Mouse (Mus musculus) neural tube, embryonic 13.5 days (tissue): Measurements from ENCODE around the gene Fam170b. TPM values are rescaled to one million over a fixed set of nuclear protein-coding genes. Genes with fewer than 3 reads are reported as not detected.

Source experiments
- ATAC-seq: fragments of 200-750 bp; cut with Nextera tagmentation; 2 replicates; pipeline ENCODE4 v1.8.0; 2017; ENCODE audit warnings: low read depth, mild to moderate bottlenecking, moderate TSS enrichment, moderate library complexity
- H3K27ac ChIP-seq: fragments of 300-500 bp; sonication (generic); replicated peaks from 2 replicates; pipeline ENCODE4 v1.5.1; 2015; ENCODE audit warnings: moderate library complexity, mild to moderate bottlenecking, inconsistent platforms
- H3K27me3 ChIP-seq: fragments of 300-500 bp; sonication (generic); 2 replicates; pipeline ENCODE4 v1.6.1; 2015; ENCODE audit warnings: mild to moderate bottlenecking, inconsistent platforms
- H3K36me3 ChIP-seq: fragments of 300-500 bp; sonication (generic); 2 replicates; pipeline ENCODE4 v1.6.1; 2015; ENCODE audit warnings: mild to moderate bottlenecking, inconsistent platforms
- H3K4me1 ChIP-seq: fragments of 300-500 bp; sonication (generic); replicated peaks from 2 replicates; pipeline ENCODE4 v1.6.1; 2015; ENCODE audit warnings: inconsistent platforms
- H3K4me2 ChIP-seq: fragments of 300-500 bp; sonication (generic); 2 replicates; pipeline ENCODE4 v1.6.1; 2015; ENCODE audit warnings: inconsistent platforms, mild to moderate bottlenecking, moderate library complexity
- H3K4me3 ChIP-seq: fragments of 300-500 bp; sonication (generic); 2 replicates; pipeline ENCODE4 v1.5.1; 2015; ENCODE audit warnings: mild to moderate bottlenecking, inconsistent platforms
- H3K9ac ChIP-seq: fragments of 300-500 bp; sonication (generic); 2 replicates; pipeline ENCODE4 v1.6.1; 2015; ENCODE audit warnings: moderate library complexity, mild to moderate bottlenecking, inconsistent platforms
- H3K9me3 ChIP-seq: fragments of 300-500 bp; sonication (generic); 2 replicates; pipeline ENCODE4 v1.6.1; 2016; ENCODE audit warnings: inconsistent platforms
- WGBS: fragments of 180-500 bp; shearing (Covaris S2); methylation state at CpG from one replicate; pipeline ENCODE4 v1.1.7; 2015; 5-methylcytosine and 5-hydroxymethylcytosine counted together
- polyA plus RNA-seq: library from polyadenylated mRNA; unstranded; fragments of >200 nt; fragmentation: Nextera tagmentation; extraction: Ambion mirVana; gene quantifications from 2 replicates; pipeline ENCODE4 v1.2.1, GENCODE M21; 2015

Gene Fam170b
- polyA plus RNA-seq, 1 experiment from 2014 or later: 0.10 TPM

GRCm38 (mm10) chr14:32812429-32812828 is 21.3 kb upstream of the Fam170b start:
- Histone ChIP-seq H3K4me3 (no peak overlapping the region), H3K9ac (no peak overlapping the region), H3K36me3 (no peaks in the 10 kb centered on the region), H3K27me3 (no peaks in the 10 kb centered on the region), H3K4me2 (no peak overlapping the region), H3K4me1 (0 out of 2 replicates have a peak, but pooled peaks cover 4% of the 10 kb centered on the region), H3K27ac (no peak overlapping the region), H3K9me3 (no peaks in the 10 kb centered on the region)
- no peak for ATAC-seq
- 70% methylated on average over 6 of the region's 6 CpGs for WGBS

GRCm38 (mm10) chr14:32814961-32815360 is 18.8 kb upstream of the Fam170b start:
- H3K27me3 ChIP-seq: no peaks in the 10 kb centered on the region
- H3K4me1 ChIP-seq: peaks cover 18% of the 10 kb centered on the region
- no peak for ATAC-seq
- H3K4me3 ChIP-seq: no peak overlapping the region
- no peaks in the 10 kb centered on the region for H3K9me3 ChIP-seq
- H3K9ac ChIP-seq: no peak overlapping the region
- WGBS: 70% methylated on average over 4 of the region's 4 CpGs
- no peak overlapping the region for H3K27ac ChIP-seq
- H3K36me3 ChIP-seq: no peaks in the 10 kb centered on the region
- no peak overlapping the region for H3K4me2 ChIP-seq

GRCm38 (mm10) chr14:32816533-32816932 is 17.2 kb upstream of the Fam170b start:
- no peaks in the 10 kb centered on the region for H3K36me3 ChIP-seq
- 83% methylated on average over 4 of the region's 4 CpGs for WGBS
- no peak for ATAC-seq
- H3K27ac ChIP-seq: no peak overlapping the region
- H3K9ac ChIP-seq: no peak overlapping the region
- H3K4me1 ChIP-seq: peaks cover 18% of the 10 kb centered on the region
- H3K27me3 ChIP-seq: no peaks in the 10 kb centered on the region
- no peak overlapping the region for H3K4me3 ChIP-seq
- H3K9me3 ChIP-seq: no peaks in the 10 kb centered on the region
- H3K4me2 ChIP-seq: no peak overlapping the region

DNA sequence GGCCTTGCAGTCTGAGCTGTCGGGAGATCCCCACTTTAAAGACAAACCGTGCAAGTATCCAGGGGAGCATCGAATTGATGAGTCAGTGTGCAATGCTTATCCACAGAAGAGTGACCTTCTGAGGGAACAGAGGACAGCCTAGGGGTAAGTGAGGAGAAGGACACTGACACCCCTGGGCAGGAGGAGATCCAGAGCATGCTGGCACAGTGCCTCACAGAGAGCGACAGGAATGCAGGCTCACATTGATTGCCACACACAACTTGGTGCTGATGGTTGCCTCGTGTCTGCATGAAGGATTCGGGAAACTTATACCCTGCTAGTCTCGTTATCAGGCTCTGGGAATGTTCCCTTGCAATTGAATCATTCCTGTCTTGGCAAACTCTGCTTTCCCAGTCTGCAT is 16.5 kb upstream of the Fam170b start:
- no peak overlapping the region for H3K4me3 ChIP-seq
- ATAC-seq: no peak
- 77% methylated on average over 7 of the region's 7 CpGs for WGBS

DNA sequence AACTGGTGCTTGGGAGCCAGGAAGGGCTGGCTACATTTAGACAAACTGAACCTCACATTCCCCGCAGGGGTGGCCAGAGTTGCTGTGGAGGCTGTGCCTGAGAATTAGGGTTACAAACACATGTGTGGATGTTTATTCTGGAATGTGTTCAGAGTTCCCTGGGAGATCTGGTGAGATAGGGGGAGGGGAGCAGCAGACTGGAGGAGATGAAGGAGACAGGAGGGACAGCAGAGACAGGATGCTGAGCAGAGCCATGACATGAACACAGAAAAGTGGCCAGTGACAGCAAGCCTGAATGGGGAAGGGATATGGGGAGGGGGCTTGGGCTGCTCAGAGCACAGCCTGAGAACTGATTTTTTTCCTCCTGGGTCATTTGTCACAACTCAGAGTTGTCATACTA is 14.5 kb upstream of the Fam170b start:
- no peak overlapping the region for H3K27ac ChIP-seq
- H3K4me3 ChIP-seq: no peak overlapping the region
- 70% methylated on average over 1 of the region's 1 CpGs for WGBS
- no peaks in the 10 kb centered on the region for H3K27me3 ChIP-seq
- H3K9ac ChIP-seq: no peak overlapping the region
- H3K4me1 ChIP-seq: peaks cover 21% of the 10 kb centered on the region
- no peak for ATAC-seq
- no peaks in the 10 kb centered on the region for H3K9me3 ChIP-seq
- H3K4me2 ChIP-seq: no peak overlapping the region
- H3K36me3 ChIP-seq: no peaks in the 10 kb centered on the region

More for the DNA sequence above, 16.5 kb upstream of the Fam170b start:
- no peaks in the 10 kb centered on the region for H3K36me3 ChIP-seq
- peaks cover 18% of the 10 kb centered on the region for H3K4me1 ChIP-seq
- no peak overlapping the region for H3K4me2 ChIP-seq
- H3K9me3 ChIP-seq: no peaks in the 10 kb centered on the region
- H3K9ac ChIP-seq: no peak overlapping the region
- no peak overlapping the region for H3K27ac ChIP-seq
- no peaks in the 10 kb centered on the region for H3K27me3 ChIP-seq

DNA sequence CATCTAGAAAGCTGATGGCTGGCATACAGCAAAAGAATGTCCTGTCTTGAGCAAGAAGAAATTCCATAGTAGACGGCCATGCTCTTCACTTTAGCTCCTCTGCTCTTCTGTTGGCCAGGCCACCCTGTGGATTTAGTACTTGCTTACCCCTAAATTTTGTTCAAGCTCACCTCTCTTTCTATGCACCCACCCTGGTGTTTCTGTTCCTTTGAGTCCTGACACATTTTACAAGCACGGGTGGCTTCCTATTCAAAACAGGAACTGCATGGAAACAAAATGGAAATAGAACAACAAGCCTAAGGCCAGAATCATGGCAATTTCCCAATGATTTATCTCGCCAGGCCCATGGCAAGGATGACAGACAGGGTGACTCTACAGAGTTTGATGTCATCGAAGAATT is 10.9 kb upstream of the Fam170b start:
- H3K9me3 ChIP-seq: no peaks in the 10 kb centered on the region
- H3K9ac ChIP-seq: no peak overlapping the region
- H3K36me3 ChIP-seq: no peaks in the 10 kb centered on the region
- no peak overlapping the region for H3K27ac ChIP-seq
- no peaks in the 10 kb centered on the region for H3K27me3 ChIP-seq
- WGBS: 88% methylated on average over 4 of the region's 4 CpGs
- peaks cover 31% of the 10 kb centered on the region for H3K4me1 ChIP-seq
- ATAC-seq: no peak
- H3K4me2 ChIP-seq: no peak overlapping the region
- H3K4me3 ChIP-seq: no peak overlapping the region

GRCm38 (mm10) chr14:32823861-32824260 is 9.9 kb upstream of the Fam170b start:
- Histone ChIP-seq H3K27me3 (no peaks in the 10 kb centered on the region), H3K36me3 (no peaks in the 10 kb centered on the region), H3K4me1 (peaks cover 24% of the 10 kb centered on the region), H3K4me2 (no peak overlapping the region), H3K9me3 (no peaks in the 10 kb centered on the region), H3K4me3 (no peak overlapping the region), H3K27ac (no peak overlapping the region), H3K9ac (no peak overlapping the region)
- no peak for ATAC-seq
- 87% methylated on average over 3 of the region's 3 CpGs for WGBS

DNA sequence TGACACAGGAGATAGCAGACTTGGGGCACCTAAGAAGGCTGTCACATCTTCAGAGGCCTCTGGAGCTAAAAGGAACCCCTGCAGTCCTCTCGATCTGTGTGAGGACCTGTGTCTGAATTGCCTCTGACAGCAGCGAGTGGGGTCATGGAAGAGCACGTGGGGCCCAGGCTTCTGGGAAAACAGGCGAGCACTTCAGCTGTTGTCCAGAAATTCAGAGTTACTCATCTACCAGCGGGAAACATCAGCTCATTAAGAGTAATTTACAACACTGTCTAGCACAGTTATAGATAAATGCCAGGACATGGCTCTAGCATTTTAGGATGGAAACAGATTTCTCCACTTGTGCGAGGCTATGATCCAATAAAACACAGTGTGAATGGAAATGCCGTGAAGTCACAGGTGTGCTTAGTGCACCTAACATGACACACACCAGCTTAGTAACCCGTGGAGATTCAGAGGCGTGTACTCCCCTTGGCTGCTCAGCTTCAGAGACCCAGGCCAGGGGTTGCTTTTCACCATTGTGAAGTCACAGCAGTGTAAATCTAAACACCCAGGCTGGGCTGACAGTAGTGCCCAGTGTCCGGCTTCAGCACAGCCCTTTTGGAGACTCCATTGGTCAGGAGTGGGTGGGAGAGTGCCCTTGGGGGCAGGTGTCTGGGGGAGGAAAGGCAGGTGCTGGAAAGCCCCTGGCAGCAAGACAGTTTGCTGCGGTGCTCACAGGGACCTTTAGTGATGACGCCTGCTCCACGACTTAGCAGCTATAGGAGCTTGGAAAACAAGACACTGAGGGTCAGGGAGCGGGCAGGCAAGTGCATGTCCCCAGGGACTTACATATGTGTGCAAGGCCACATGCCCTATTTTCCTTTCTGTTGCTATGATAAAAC is 9.3 kb upstream of the Fam170b start:
- Histone ChIP-seq H3K9me3 (no peaks in the 10 kb centered on the region), H3K27me3 (no peaks in the 10 kb centered on the region), H3K4me3 (no peak overlapping the region), H3K27ac (no peak overlapping the region), H3K4me1 (peaks cover 20% of the 10 kb centered on the region), H3K9ac (no peak overlapping the region), H3K4me2 (no peak overlapping the region), H3K36me3 (no peaks in the 10 kb centered on the region)
- ATAC-seq: no peak
- 49% methylated on average over 14 of the region's 14 CpGs for WGBS

GRCm38 (mm10) chr14:32825426-32826032 is 8.2 kb upstream of the Fam170b start:
- peaks cover 20% of the 10 kb centered on the region for H3K4me1 ChIP-seq
- peak; percentile 60; the same call in 1 of the 2 replicates for ATAC-seq
- H3K27ac ChIP-seq: no peak overlapping the region
- H3K36me3 ChIP-seq: no peaks in the 10 kb centered on the region
- no peak overlapping the region for H3K4me3 ChIP-seq
- peaks cover 5% of the 10 kb centered on the region; the same call in 1 of the 2 replicates for H3K9me3 ChIP-seq
- H3K4me2 ChIP-seq: peak overlapping the region; percentile 31; the same call in 1 of the 2 replicates
- no peaks in the 10 kb centered on the region for H3K27me3 ChIP-seq
- no peak overlapping the region for H3K9ac ChIP-seq
- WGBS: 7% methylated on average over 11 of the region's 11 CpGs

GRCm38 (mm10) chr14:32827165-32827564 is 6.6 kb upstream of the Fam170b start:
- no peak overlapping the region for H3K9ac ChIP-seq
- 69% methylated on average over 4 of the region's 4 CpGs for WGBS
- H3K4me1 ChIP-seq: peaks cover 20% of the 10 kb centered on the region

DNA sequence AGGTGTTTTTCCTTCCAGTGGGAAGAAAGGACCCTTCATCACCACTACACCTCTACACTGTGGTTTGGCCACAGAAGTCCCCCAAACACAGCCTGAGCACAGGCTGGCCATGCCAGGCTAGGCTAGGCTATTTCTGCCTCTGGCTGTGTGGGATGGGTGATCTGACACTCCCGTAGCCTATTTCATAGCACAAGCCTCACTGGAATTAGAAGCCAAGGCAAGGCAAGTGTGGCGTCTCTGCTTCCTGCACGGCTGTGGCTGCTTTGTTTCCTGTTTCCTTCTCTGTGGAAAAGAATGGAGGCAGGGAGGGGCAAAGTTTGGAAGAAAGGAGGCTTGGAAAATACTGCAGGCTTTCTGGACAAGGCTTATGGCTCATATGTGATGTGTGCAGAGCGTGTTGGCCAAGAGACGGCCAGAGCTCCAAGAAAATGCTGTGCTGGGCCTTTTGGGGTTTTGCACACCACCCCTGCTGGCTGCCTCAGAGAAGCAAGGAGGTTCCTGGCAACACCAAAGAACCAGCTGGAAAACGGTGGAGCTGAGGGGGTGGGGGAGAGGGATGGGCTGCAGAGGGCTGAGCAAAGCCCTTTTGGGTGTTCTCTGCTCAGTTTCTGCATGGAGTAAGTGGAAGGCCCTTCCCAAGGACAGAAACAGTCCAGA is 5.6 kb upstream of the Fam170b start:
- H3K4me1 ChIP-seq: peaks cover 20% of the 10 kb centered on the region
- no peak overlapping the region for H3K9ac ChIP-seq
- 57% methylated on average over 6 of the region's 6 CpGs for WGBS
- H3K4me3 ChIP-seq: no peak overlapping the region
- peaks cover 6% of the 10 kb centered on the region; the same call in 1 of the 2 replicates for H3K9me3 ChIP-seq
- no peaks in the 10 kb centered on the region for H3K36me3 ChIP-seq
- no peak overlapping the region for H3K4me2 ChIP-seq
- no peak for ATAC-seq
- H3K27ac ChIP-seq: no peak overlapping the region
- no peaks in the 10 kb centered on the region for H3K27me3 ChIP-seq

More at GRCm38 (mm10) chr14:32827165-32827564, 6.6 kb upstream of the Fam170b start:
- Histone ChIP-seq H3K9me3 (peaks cover 6% of the 10 kb centered on the region; the same call in 1 of the 2 replicates), H3K4me3 (no peak overlapping the region), H3K4me2 (no peak overlapping the region), H3K27me3 (no peaks in the 10 kb centered on the region), H3K27ac (no peak overlapping the region), H3K36me3 (no peaks in the 10 kb centered on the region)
- ATAC-seq: no peak

DNA sequence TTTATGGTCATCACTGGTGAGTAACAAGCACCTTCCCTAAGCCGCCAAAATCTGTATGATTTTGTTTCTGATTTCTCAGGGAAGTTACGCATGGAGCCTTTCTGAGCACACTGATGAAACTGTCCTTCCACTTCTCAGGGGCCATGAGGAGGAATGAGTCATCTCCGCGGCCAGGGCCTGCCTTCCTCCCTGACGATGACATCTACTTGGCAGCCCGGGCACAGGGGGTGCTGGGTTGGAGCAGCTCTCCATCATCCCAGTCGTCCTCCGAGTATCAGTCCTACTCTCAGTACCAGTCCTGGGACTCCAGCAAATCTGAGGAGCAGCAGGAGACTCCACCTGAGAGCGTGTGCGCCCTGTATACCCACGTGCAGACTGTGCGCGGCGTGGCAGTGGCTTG is 1.4 kb downstream of the Fam170b start:
- Histone ChIP-seq H3K9ac (no peak overlapping the region), H3K27me3 (peaks cover 2% of the 10 kb centered on the region; the same call in 1 of the 2 replicates), H3K4me1 (no peaks in the 10 kb centered on the region), H3K27ac (no peak overlapping the region), H3K4me2 (no peak overlapping the region), H3K36me3 (no peaks in the 10 kb centered on the region), H3K4me3 (no peak overlapping the region), H3K9me3 (peaks cover 4% of the 10 kb centered on the region; the same call in 1 of the 2 replicates)
- 92% methylated on average over 14 of the region's 14 CpGs for WGBS
- ATAC-seq: no peak
